Mouse (Mus musculus) right cerebral cortex, postnatal 4 days (tissue): ENCODE data around the gene Tmco3.
"Not testable (repeated sequence)": the region's sequence is repeated elsewhere in the genome, so short reads cannot be mapped to it uniquely, and the experiment has no call there.

Experiments
- DNase-seq: peaks from one replicate; pipeline ENCODE4 v3.0.0-alpha.2; 2022

The Tmco3 gene

DNA sequence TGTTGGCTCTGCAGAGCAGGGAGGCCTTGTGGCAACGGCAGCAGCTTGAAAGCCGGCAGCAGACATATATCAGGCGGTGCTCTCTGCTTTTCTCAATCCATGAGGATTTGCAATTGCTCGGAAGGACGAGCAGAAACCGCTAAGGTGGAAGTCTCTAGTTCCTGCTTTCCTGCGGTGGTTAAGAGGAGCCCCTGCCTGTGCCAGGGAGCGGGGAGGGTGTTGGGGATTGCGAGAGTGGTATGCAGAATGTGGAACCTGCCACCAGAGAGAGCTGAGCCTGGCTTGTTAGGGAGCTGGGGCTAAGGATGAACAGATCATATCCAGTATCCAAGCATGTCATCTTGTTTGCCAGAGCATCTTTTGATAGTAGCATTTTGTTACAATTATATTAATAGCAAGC, 18.9 kb downstream of the Tmco3 start:
- no peak for DNase-seq

GRCm38 (mm10) chr8:13314922-13315321, 26.9 kb downstream of the Tmco3 start:
- DNase-seq, result no peak

- no peak for DNase-seq
Measured at GRCm38 (mm10) chr8:13316671-13317070, 28.7 kb downstream of the Tmco3 start.

GRCm38 (mm10) chr8:13326598-13326997, 38.6 kb downstream of the Tmco3 start:
- no peak for DNase-seq

DNA sequence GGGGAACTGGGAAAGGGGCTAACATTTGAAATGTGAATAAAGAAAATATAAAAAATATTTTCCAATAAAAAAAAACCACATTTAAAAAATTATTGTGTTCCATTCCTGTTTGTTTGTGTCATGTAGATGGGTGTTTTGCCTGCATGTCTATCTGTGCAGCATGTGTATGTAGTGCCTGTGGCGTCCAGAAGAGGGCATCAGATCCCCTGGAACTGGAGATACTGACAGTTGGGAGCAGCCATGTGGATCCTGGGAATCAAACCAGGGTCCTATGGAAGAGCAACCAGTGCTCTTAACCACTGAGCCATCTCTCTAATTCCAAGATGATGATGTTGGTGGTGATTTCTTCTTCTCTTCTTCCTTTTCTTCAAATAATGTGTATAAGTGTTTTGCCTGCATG, 46.7 kb downstream of the Tmco3 start:
- no peak for DNase-seq

GRCm38 (mm10) chr8:13337245-13337644, 49.3 kb downstream of the Tmco3 start:
- DNase-seq, result not testable (repeated sequence)

GRCm38 (mm10) chr8:13337678-13338077, 49.7 kb downstream of the Tmco3 start:
- no peak for DNase-seq

- peak; percentile 81 for DNase-seq
Measured at GRCm38 (mm10) chr8:13338255-13338860, 50.4 kb downstream of the Tmco3 start, which contains the start of gene Tfdp1. Gene Tfdp1 (plus strand): TSS chr8:13338751.

DNA sequence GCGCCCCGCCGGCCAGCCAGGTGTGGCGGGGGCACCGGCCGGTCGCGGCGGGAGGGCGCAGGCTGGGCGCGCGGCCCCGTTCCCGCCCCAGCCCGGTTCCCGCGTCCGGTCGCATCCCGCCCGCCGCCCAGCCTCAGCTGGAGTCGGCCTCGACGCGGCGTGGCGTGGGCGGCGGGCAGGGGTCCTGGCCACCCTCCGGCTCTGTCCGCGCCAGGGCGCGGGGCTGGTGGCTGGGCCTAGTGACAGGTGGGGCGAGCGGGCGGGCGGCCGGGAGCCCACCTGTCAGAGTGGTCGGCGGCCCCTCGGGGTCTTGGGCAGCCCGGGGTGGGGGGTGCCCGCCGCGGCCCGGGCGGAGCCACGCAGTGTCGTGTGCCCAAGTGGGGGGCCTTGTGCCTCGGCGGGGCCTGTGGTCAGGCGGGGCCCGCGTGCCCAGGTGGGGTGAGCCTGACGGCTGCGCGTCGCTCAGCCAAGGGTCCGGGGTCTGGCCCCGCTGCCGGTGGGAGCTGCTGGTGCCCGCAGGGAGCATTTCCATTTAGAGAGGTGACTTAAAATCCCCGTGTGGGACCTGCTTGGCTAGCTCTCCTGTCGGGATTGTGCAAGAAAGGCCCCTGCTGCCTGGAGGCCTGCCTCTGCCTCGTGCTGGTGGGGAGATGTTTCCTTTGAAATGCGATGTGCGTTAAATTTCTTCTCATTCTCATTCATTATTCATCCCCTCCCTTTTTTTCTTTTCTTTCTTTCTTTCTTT, 51.1 kb downstream of the Tmco3 start:
- peak; percentile 43 for DNase-seq

DNA sequence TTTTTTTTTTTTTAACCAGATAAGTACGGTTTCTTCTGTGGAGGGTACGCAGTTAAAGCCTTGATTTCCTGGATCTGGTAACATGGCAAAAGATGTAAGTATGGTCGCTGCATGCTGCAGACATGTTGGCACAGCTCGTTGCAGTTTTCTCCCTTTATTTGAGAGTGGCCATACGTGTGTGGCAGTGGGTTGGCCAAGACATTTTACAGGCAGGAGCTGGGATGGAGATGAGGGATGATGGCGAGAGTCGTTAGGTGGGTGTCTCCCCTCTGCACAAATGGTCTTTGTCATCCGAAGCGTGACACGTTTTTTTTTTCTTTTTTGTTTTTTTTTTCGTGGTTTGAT, 51.6 kb downstream of the Tmco3 start:
- DNase-seq, result no peak

DNA sequence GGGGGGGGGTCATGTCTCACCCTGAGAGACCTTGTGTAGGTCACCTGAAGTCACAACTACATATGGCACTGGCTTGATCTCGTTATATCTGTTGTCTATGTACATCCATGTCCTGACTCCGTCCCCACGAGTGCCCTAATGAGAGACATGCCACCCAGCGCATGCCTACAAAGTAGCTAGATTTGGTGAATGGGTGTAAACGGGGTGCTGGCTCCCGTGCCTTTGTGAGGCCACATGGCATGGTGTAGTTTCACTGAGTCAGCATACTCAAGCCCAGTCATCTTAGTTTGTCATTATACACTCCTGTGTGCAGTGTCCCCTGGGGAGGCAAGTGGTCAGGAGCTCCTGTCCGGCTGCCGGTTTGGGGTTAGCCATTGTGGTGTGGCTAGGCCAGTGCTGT, 52.7 kb downstream of the Tmco3 start:
- no peak for DNase-seq

DNA sequence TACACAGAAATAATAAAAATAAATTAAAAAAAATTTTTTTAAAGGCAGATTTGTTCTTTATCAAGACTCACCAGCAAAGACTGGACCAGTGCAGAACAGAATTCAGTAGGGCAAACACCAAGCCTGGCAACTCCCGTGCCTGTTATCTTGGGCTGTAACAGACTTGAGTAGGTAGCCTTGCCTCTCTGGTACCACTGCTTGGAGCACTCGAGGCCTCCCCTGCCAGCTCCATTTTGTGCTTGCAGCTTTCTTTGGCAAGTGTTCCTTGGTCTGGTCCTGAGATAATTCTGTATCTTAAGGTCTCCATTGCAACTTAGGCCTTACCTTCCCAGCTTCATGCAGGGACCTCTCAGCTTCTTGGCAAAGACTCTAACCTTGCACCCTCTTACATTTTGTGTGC, 54.4 kb downstream of the Tmco3 start:
- DNase-seq, result no peak

- no peak for DNase-seq
Measured at GRCm38 (mm10) chr8:13343134-13343533, 55.1 kb downstream of the Tmco3 start.

- DNase-seq, result no peak
Measured at GRCm38 (mm10) chr8:13350052-13350451, 62.1 kb downstream of the Tmco3 start.

DNA sequence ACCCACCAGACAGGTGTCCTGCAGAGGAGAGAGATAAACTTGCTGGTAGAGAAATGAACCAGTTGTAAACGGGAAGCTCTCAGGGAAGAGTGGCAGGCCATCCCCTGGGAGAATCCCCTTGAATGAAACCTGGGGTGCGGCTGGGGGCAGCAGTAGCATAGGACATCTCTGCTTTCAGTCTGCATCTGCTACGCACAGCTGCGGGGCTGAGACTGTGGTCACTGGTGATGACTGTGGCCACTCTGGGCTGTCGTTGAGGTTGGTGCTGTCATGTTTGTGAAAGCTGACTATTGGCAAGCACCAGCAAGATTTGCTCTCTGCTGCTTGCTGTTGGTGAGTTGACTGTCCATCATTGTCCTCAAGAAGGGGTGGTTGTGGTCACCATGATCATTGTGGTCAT, 63.6 kb downstream of the Tmco3 start:
- no peak for DNase-seq

- DNase-seq, result no peak
Measured at GRCm38 (mm10) chr8:13352601-13353000, 64.6 kb downstream of the Tmco3 start.

- DNase-seq, result no peak
Measured at GRCm38 (mm10) chr8:13353155-13353833, 65.3 kb downstream of the Tmco3 start.

GRCm38 (mm10) chr8:13353883-13354282, 65.9 kb downstream of the Tmco3 start:
- no peak for DNase-seq

DNA sequence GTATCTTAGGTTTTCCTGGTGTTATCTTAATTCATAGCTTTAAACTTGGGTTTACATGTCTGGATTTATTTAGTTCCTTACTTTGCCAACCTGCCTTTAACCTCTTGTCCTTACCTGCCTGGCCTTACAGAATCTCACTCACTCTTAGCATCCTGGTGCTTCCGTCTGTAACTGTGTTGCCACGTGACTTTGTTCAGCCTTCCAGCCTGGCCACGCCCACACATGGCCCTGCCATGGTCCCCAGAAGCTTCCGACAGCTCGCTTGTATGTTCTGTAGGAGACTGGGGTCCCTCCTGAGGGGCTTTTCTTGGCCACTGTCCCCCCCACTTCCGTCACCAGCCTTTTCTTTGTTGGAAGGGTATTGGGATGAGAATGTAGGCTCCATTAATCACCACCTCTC, 68.2 kb downstream of the Tmco3 start:
- no peak for DNase-seq

- no peak for DNase-seq
Measured at GRCm38 (mm10) chr8:13356681-13357080, 68.7 kb downstream of the Tmco3 start.

DNA sequence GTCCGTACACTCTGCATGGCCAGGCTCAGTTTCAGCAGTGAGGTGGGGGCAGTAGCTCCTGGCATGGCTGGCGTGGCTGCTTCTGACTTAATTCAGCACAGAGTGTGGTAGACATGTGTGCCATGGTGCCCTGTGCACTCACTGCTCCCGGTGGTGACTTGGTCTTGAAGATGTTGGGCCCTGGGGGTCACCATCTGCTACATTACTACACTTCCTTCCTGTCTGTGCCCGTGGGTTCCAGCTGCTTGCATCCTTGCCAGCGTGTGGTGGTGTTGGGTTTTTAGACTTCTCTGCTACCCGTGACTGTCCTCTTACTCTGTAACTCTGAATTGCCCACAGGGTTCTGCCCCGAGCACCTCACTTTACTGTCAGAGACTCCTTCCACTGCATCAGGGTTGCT, 72.2 kb downstream of the Tmco3 start:
- no peak for DNase-seq

DNA sequence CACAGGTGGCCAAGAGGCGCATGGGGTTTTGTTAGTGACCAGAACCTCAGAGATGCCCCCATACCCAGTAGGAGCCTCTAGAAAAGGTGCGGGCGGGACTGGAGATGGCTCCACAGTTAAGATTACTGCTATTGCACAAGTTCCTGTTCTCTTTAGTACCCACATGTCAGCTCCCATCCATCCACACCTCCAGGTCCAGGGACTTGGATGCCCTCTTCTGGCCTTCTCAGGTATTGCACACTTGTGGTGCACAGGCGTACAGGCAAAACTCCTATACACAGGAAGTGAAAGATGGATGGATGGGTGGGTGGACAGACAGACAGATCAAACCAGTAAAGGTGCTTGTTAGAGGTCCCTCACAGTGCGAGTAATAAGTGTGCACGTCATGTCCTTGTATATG, 73.9 kb downstream of the Tmco3 start:
- DNase-seq, result no peak
